Mouse (Mus musculus) B cell, adult 2 months (primary cell): ENCODE measurements around the gene Per1.

Experiments
- DNase-seq, 2 experiments: peaks; one replicate each; pipeline ENCODE4 v3.0.0; 2022

Gene Per1

DNA sequence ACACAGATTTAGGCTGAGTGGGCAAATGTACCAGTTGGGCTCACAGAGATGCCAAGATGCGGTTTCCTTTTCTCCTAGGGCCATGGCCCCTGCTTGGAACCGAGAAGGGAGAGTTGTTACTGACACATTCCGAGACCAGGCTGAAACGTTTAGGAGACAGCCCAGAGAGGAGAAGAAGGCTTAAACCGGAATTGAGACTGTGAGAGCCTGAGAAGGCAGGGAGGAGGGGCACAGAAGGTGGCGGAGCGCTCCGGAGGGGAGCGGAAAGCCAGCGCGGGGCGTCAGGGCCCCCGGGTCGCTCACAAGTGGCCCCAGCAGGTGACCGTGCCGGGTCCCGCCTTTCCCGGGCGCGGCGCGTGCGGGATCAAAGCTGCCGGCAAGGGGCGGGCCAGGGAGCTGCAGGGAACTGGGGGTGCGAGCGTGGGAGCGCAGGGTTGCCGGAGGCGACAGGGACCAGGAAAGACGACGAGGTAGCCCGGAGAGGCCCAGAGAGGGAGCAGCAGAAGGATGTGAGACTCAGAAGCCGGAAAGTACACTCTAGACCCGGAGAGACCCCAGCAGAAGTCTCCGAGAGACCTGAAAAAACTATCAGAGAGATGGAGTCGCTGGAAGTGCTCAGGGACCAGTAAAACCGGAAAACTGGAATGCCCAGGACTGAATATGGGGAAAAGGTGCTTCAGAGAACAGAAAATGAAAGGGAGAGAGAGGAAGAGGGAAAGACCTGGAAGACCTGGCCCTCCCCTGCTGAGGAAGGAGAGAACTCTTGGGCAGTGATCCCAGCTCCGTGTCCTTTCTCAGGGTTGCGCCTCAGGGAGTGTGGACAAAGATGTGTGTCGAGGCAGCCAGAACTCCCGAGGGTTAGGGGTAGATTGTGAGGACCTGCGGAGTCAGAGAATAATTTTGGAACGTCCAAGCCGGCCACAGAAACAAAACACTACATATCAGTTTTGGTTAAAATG, 23.0 kb downstream of the Per1 start:
- DNase-seq, result peak; percentile 71 to 72

DNA sequence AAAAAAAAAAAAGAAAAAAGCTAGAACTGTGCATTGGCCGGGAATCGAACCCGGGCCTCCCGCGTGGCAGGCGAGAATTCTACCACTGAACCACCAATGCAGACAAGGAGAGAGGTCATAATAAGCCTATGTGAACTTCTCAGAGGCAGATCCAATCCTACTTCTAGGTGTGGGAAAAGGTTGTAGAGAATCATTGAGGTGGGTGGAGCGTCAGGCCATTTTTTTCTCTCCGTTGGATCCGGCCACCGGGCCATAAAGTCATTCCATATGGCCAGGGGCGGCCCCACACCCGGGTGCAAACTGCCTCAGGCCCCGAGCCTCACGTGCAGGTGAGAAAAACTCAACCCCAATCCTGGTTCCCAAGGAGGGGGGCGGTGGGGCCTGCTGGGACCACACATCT, 23.7 kb downstream of the Per1 start:
- DNase-seq, result peak; percentile 93 to 94

DNA sequence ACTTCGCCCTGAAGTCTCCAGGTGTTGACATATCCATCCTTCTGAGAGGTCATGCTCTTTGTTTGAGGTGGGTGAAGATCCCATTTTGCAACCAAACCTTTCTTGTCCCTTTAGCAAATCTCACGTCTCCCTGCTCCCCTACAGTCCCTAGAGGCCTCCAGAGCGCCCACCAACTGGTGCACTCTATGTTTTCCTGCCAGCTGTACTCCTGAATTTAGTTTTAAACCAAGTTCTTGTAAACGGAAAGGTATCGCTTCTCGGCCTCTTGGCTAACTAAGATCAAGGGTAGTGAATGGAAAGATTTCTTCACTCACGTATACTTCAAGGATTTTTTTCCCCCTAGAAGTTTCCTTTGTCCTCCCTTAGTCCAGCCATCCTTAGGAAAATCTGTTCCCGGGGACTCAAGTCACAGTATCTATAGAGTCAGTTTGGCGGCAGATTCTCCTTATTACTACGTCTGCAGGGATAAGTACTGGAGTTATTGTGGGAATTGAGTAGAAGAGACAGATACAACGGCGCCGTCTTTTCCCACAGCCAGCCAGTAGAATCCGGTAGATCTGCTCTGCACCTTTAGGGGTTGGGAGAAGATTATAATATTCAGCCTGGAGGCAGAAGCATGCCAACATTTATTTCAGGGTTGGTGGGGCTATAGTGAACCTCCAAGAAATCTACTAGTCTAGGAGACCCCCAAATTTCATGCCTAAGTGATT, 24.6 kb downstream of the Per1 start:
- DNase-seq, result no peak

GRCm38 (mm10) chr11:69120221-69121000, 25.4 kb downstream of the Per1 start, which contains the start of gene Hes7:
Hes7 (plus strand) TSS chr11:69120404.
- peak; percentile 47 to 51 for DNase-seq

DNA sequence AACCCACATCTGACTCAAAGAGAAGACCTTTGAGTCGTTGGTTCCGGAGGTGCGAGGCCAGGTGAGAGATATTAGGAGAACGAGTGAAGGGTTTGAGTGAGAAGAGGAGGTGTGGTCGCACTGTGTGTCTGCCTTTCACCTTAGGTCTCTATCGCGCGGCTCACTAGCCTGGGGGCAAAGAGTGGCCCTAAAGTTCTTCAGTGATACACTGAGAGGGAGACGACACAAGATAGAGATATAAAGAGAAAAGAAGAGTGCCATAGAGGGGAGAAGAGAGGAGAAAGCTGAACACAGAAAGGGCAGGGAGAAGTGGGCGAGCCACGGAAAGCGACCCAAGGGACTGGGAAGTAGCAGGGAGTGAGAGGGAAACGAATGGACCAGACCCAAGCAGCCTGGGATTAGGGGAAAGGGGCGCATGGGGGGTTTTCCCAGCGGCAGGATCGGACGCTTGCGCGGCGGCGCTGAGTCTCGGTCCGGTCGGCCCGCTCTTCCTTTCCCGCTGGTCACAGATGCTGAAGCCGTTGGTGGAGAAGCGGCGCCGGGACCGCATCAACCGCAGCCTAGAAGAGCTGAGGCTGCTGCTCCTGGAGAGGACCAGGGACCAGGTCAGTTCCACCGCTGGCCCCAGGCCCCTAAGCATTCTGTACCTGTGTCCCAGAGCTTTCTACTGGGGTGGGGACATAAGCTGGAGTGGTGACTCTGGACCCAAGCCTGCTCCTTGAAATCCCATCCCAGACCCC, 26.2 kb downstream of the Per1 start:
- DNase-seq, result peak; percentile 35 to 37

GRCm38 (mm10) chr11:69121741-69122335, 26.8 kb downstream of the Per1 start:
- DNase-seq, result no peak

DNA sequence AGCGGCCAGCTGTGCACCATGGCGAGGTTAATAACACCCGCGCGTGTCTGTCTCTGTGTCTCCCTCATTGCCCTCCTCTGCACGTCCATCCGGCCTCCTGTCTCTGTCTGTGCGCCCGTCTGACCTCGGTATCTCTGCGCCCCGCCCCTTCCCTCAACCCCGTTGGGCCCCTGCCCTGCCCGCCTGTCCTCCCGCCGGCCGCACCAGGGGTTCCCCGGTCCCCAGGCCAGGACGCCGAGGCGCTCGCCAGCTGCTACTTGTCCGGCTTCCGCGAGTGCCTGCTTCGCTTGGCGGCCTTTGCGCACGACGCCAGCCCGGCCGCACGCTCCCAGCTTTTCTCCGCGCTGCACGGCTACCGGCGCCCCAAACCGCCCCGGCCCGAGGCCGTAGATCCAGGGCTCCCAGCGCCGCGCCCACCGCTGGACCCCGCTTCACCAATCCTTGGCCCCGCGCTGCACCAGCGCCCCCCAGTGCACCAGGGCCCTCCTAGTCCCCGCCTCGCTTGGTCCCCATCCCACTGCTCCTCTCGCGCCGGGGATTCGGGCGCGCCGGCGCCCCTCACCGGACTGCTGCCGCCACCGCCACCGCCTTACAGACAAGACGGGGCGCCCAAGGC, 27.4 kb downstream of the Per1 start, which contains the start of gene 9130213A22Rik:
Gene 9130213A22Rik (minus strand): TSS at position 254 of the 616 bp plus-strand sequence.
- peak; percentile 81 for DNase-seq

DNA sequence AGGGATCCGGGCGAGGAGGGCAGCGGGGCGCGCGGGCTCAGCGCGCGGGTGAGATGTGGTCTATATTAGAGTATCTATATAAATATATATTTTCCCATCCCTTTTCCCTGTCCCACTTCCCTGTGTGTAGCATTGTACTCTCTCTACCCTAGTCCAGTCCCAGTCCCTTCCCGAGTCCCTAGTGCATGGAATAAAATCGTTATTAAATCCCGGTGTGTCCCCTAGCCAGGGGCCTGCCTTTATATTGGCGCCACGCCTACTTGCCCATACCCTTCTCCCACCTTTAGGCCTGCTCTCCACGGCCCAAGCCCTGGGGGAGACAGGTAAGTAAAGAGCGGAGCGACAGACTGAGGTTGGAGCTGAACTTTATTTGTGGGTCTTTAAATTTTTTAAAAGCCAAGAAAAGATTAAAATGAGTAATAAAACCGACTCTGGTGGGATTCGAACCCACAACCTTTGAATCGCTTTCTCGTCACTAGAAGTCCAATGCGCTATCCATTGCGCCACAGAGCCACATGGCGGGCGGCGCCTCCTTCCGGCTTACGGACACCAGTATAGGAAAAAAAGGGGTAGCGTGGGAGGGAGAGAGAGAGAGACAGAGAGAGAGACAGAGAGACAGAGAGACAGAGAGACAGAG, 28.2 kb downstream of the Per1 start:
- DNase-seq, result peak; percentile 92 to 93

DNA sequence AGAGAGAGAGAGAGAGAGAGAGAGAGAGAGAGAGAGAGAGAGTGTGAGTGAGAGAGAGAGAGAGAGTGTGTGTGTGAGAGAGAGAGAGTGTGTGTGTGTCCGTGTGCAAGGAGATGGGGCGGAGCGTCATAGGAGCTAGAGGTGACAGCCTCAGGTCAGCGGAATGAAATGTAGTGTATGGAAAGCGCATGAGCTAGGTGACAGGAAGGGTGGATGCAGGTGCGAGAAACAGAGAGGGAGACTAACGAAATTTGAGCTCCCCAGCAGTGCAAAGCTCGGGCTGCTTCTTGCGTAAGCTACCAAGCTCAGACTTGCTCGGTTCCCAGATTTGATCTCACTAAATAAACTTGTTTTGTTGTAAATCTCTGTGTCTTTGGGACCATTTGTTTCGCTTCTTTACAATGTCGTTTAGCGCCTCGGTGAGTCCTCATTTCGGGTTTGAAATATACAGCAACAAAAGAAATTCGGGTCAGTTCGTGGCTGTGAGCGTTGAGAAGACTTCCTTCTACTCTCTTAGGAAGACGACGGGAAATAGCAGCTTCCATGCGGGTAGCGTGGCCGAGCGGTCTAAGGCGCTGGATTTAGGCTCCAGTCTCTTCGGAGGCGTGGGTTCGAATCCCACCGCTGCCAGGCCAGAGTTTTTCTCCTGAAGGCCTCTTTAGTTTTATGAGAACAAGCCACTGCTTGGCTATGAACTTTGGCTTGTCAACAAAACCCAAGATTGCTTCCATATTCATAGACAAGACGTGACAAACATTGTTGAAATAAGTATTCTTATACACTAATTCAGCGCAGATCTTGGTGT, 28.9 kb downstream of the Per1 start:
- DNase-seq, result peak; percentile 87

DNA sequence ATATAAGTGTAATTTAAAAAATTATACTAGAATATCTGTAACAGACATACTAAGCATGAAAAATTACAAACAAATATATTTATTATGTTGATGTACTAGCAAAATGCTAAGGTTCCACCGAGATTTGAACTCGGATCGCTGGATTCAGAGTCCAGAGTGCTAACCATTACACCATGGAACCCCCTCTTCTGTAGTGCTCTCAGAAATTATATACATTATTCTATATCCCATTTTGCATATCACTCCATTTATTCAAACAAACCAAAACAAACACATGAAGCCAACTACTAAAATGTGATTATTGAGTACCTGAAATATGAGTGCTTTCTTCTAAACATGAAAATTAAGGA, 29.5 kb downstream of the Per1 start:
- DNase-seq, result peak; percentile 80 to 83

GRCm38 (mm10) chr11:69125041-69125851, 30.2 kb downstream of the Per1 start:
- DNase-seq, result peak; percentile 89 to 90

DNA sequence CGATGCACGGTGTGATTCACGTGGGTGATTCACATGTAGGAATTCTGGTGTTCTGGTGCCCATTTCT, 30.7 kb downstream of the Per1 start, which contains the start of gene Aloxe3:
Gene Aloxe3 (plus strand): TSS at position 45 of the 67 bp plus-strand sequence.
- no peak for DNase-seq

DNA sequence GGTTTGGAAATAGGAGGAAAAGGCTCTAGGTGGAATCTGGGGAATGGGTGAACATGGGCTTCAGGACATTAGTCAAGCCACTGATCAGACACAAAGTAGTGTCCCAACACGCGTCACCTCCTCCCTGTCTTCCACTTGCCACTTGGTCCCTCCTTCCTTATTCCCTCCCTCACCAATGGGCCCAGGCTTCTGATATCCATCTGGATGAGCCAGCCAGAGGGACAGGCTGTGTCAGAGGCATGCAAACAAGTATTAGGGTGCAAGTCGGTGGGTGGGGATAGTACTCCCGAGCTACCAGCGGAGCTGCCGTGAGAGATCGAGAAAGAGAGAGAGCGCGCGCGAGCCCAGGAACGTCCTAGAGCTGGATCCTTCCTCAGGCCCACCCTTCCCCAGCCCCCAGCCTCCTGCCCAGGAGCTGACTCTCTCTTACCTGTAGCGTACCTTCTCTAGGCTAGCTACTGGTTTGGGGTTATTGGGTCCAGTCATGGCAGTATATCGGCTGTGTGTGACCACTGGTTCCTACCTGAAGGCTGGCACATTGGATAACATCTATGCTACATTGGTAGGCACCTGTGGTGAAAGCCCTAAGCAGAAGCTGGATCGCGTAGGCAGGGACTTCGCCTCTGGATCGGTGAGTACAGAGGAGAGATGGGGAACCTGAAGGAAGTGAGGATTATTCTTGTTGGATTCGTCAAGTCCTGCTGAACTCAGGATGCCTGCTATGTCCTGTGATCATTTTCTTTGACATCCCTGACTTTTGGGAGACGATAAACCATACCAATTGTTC, 31.1 kb downstream of the Per1 start:
- DNase-seq, result peak in 1 of 2 experiments; percentile 24

DNA sequence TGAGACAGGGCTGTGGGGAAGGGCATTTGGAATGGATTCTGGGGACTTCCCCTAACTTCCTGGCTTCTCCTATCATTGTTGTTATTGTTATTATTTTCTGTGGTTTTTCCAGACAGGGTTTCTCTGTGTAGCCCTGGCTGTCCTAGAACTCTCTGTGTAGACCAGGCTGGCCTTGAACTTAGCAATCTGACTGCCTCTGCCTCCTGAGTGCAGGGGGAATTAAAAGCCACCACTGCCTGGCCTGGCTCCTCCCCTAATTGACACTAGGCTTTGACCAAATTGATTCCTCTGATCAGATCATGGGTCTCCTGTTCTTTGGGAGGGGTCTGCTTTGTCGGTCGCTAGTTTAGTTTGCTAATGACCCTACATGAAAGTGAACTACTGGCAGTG, 31.7 kb downstream of the Per1 start:
- DNase-seq, result peak; percentile 21 to 26

GRCm38 (mm10) chr11:69128426-69129122, 33.6 kb downstream of the Per1 start:
- no peak for DNase-seq

DNA sequence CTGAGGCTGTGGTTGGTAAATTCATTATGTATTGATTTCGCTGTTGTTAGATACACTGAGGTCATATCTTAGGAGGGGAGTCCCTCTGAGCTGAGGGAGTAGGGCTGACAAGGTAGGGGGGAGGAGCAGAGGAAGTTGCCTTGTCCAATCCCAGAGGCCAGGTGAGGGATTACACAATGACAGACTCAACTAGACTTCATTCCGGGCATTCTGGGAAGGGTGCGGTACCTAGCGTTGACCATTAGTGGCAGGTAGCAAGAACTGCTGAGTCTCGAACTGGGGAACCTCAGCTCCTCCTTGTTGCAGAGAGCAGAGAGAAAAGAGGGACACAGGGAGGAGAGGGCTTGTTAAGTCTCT, 38.5 kb downstream of the Per1 start:
- no peak for DNase-seq

GRCm38 (mm10) chr11:69133923-69134621, 39.1 kb downstream of the Per1 start:
- peak; percentile 65 to 67 for DNase-seq

DNA sequence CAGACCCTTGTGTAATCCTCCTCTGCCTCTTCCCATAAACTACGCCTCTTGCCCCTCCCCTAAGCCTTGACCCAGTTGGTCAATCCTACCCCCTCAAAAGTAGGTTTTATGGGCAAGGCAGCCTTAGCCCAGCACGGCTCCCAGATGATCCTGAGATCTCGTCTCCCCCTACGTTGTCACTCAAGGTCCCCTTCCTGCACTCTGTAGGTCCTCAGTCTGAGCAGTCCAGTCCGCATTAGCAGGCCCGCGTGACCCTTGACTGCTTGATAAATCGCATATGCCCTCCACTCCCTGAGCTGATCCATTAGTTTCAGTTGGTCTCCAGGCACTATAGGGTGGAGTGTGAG, 39.6 kb downstream of the Per1 start:
- no peak for DNase-seq
